Mouse (Mus musculus) erythroblast, adult 5-6 weeks (primary cell): Measurements from ENCODE around the gene Lingo2. TPM values are rescaled to one million over a fixed set of nuclear protein-coding genes. Genes with fewer than 3 reads are reported as not detected.

ENCODE experiments used
- ATAC-seq: replicated peaks from 2 replicates; pipeline ENCODE4 v1.8.0; 2016; ENCODE audit warnings: moderate number of reproducible peaks, mild to moderate bottlenecking, moderate TSS enrichment, inconsistent platforms; ENCODE audit not compliant: poor library complexity, low FRiP score, severe bottlenecking
- total RNA-seq, 2 experiments: library from RNA; stranded (forward) in 1 of 2; stranded (reverse) in 1 of 2; fragments of 150-400 nt in 1 of 2; fragments of 200-764, 138-1000 nt in 1 of 2; gene quantifications; 2 replicates each; pipeline versions ENCODE4 v1.2.3 to v1.2.4; 2015 to 2017; ENCODE audit warnings: low replicate concordance in 2 of 2

Lingo2 gene
- total RNA-seq (2015; ENCODE audit: low replicate concordance) (not detected in 2 replicates), total RNA-seq (2017; ENCODE audit: low replicate concordance) (0.28 TPM in 1 of 2 replicates, not detected in the other)

DNA sequence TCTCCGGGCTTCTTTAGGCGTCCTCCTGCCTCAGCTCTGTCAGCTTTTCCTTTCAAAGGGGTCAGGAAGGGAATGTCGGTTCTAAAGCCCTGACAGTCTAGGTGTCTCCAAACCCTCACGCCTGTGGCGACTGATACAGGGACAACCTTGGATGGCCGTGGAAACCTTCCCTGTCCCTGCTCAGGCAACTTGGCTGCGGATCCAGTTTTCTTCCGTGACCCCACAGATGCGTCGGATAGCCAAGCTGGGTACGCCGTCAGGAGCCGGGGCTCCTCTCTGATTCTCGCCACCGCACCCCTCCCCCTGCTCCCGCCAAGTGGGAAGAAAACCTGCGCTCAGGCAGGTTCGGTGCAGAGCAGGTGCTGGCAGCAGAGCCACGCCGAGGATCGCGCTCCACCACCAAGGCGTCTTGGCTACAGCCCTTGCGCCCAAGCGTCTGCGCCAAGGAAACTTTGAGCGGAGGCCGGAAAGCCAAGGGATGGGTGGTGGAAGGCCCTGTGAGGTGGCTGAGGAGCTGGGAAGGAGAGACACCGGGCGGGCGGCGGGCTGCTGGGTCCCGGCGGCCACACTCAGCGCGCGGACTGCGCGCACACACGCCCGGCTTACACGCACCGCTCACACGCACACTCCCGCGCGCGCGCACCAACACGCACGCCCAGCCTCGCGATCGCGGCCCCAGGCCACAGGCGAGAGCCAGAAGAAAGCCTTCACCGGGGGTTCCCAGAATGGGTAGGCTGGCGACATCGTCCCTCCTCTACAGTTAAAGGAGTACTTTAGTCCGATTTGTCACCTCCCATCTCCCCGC is at the start of gene Lingo2:
Lingo2 (minus strand) TSS at position 598 of the 805 bp plus-strand sequence.
- ATAC-seq, result no peak

DNA sequence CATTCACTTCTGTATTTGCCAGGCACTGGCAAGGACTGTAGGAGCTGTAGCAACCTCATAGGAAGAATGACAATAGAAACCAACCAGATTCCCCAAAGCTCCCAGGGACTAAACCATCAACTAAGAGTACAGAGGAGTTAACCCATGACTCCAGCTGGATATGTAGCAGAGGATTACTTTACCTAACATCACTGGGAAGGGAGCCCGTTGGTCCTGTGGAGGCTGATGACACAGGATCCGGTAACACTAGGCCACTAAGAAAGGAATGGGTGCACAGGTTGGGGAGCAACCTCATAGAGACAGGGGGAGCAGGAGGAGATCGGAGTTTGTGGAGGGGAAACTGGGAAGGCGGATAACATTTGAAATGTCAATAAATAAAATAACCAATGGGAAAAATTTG is 21.8 kb upstream of the Lingo2 start:
- no peak for ATAC-seq

DNA sequence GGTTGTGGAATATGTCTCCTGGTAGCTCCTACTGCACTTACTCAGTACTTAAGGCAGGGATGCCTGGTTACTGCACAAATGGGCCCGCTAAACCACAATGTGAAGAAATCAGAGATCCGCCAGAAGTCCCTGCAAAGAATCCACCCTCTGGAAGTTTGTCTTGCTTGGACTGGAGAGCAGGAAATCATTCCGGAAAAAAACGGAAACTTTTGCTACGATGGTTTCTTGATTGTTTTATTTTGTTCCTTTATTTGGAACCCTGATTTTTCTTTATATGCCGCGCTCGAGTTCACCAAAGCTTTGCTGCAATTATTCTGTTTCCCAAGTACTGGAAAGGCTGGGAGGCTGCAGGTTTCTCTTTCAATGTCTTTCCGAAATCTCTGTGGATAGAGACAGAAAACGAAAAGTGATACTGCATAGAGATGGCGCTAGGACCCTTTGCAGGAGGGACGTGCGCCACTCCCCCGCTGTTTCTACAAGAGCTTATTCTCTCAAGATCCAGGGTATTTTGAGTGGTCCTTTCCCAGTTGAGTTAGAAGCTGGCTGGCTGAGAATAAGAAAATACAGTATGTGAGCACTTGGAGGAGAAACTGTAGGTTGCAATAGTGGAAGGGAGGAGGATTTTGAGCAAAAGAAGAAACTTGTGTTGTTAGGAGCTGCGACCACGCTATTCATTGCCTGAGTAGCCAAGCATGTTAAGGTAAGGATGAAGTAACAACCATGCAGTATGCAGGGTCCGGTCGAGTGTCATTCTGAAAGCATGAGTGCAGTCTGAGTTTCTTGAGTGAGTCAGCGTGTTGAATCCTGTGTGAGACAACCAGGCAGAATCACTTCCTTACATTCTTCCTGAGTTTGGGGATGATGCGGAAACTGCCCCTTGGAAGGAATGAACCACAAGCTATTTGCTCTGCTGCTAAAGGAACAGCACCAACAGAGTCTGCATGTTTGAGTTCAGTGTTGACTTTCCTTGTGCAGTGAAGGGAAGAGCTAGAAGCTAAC is 1.2 kb upstream of the Lingo2 start:
- no peak for ATAC-seq

DNA sequence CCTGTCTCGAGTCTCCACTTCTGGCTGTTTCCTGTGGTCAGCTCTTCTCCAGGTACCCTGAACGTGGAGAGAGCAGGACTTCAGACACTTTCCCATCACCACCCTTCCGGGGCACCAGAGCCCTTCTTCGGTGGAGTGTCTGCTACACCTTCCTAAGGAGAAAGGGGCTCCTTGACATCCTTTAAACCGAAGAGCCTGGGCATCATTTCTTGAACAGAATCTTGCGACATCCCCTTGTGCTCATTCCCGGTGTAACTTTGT is 338 bp upstream of the Lingo2 start:
- no peak for ATAC-seq

DNA sequence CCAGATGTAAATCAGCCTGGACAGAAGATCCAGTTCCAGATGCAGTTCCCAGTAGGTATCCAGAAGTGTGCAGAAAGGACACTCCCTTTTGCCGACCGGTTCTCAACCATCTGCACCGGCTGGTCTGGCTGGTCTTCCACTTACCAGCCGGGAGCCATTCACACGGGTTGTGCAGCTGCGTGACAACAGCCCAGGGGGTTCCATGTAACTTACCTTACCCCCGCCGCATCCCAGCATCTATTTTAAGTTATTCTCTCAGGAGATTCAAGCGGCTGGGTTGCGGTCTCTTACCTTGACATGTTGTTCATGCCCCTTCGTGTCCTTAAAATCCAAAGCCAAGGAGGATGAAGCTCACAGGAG is 777 bp downstream of the Lingo2 start:
- ATAC-seq, result no peak

DNA sequence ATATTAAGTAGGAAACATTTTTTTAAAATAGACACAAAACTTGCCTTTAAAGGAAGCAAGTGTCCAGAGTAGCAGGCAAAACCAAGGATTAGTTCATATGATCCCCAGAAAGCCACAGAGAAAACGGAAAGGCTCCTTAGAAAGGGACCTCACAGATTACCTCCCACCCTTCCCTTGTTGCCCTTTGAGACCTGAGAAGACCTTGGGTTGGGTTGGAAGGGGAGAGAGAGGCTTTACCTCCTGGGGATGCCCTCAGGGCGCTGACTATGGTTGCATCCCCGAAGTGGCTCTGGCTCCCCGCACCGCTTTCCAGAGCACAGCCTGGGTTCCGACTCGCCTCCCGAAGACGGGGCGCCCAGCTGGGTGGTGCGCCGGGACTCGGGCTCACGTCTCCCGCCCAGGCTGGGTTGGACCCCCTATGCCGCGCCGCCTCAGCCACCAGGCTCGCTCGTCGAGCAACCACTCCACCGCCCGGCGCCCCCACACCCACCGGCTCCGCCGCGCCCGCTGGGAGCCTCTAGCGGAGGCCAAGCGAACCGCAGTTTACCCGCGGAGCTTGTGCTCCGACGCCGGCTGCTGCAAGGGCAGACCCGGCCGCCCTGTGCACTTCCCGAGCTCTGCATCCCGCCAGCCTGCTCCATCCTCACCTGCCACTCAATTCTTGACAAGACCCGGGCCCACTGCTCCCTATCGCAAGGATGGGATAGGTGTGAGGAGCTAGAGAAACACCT is 1.4 kb downstream of the Lingo2 start:
- no peak for ATAC-seq

DNA sequence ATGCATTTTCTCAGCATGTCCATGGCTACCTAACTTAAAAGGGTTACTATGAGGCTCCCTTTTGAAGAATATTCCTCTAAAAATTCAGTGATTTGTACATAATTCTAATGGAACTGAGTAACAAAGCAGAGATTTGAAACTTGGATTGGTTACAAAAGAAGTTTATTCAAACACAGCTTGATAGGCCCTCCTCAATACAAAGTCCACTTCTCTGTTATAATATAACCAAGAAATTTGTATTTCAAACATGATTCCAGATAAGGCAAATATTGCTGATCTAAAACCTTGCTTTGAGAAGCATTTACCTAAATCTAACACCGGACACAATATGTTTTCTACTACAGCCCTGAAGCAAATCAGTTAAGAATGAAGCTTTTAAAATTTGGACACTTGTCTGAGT is 60.7 kb downstream of the Lingo2 start:
- ATAC-seq, result no peak

DNA sequence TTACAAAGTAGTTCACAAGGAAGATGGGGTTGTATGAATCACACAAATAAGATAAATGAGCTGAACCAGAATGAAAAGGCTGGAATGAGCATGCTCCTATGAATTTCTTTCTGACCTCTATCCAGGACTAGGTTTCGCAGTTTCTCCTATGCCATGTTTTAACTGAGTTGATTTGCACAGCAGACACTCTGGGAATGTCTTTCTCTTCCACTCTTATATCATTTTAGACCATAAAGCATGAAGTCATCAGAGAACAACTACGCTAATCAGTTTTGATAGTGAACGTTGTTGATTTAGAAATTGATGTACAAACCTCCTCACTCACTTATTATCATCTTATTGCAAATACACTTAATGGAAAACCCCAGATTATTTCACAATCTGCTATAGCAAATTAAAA is 61.2 kb downstream of the Lingo2 start:
- no peak for ATAC-seq

DNA sequence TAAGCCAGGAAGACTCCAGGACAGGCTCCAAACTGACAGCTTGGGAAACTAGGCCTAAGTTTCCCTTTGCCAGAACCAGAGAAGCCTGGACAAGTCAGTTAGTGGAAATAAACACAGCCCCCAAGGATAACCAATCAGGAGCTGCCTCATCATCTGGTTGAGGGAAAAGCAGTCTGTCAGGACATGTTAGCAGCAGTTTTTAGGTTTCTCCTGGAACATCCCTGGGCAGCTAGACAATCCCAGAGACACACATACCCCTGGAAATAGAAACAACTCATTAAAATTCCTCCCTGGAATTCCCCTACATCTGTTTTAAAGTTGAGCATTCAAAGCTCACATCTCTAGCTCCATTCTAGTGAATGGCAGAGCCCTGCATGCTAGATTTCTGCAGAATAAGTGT is 76.8 kb downstream of the Lingo2 start:
- ATAC-seq, result no peak

DNA sequence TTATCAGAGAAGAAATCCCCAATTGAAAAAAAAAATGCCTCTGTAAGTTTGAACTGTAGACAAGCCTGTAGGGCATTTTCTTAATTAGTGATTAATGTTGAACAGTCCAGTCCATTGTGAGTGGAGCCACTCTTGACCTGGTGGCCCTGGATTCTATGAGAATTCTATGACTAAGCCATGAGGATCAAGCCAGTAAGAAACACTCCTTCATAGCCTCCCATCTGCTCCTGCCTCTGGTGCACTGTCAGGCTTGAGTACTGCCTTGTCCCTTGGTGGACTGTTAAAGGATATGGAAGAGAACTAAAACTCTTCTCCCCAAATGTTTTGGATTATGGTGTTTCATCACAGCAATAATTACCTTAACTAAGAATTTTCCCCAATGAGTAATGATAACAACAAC is 126.6 kb downstream of the Lingo2 start:
- no peak for ATAC-seq

DNA sequence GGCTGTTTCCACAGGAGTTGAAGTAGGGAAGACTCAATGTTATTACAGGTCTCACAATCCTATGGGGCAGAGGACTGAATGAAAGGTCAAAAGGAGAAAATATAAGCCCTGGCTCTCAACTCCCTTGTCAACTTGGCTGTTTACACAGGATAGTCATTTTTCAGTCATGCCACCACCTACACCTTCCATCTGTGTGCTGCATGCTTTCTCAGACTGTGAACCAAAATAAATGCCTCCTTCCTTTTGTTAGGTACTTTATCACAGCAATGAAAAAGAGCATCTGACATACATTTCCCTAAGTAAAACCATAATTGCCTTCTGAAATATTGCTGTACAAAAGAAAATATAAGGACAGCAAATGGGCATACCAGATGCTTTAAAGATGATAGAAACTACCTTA is 129.6 kb downstream of the Lingo2 start:
- no peak for ATAC-seq

DNA sequence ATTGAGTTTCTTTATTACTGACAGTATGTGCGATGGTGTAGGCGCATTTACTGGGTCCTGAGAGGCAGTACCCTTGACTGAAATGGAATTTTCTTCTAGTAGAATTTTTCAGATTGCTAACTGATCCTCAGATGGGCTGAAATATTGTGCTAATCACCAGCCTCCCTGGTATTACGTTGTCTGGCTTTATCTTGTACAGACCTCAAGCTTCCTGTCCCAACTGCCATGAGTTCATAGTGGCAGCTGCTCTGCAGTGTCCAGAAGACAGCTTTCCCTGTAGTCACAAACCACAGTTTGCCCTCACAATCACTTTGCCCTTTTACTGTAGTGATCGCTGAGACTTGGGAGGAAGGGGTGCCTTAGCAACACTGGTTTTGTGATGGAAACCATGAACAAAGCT is 176.5 kb downstream of the Lingo2 start:
- no peak for ATAC-seq

DNA sequence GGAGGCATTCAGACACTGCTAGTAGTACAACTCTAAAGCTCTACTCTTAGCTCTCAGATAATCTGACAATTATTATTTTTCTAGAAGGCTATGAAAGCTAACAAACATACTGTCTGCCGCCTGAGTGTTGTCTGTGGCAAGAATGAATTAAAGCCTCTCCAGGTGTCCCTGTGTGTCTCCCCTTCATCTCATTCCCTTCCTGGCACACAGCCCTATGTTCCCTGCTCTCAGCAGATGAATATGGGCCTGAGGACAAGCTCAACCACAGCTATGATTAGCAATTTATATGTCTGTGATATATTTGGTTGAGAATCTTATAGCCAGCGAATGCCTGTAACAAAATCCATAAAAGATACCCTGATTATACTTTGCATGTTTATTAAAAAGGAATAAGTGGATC is 220.9 kb downstream of the Lingo2 start:
- ATAC-seq, result no peak

DNA sequence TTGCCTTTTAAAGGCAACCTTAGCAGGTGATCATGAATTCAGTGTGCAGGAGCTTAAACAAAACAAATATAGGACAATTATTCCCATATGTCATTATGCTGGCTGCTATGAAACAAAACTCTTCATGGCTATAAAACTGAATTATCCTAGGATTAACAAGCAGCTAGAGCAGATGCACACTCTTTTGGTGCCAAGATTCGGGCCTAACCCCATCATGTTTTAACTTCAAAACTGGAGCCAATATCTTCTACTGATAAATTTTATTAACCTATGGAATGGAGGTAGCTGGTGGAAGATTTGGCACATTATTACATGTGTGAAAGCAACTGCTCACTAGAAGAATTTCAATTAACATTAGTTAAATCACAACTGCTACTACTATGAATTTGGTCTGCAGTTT is 235.1 kb downstream of the Lingo2 start:
- no peak for ATAC-seq

DNA sequence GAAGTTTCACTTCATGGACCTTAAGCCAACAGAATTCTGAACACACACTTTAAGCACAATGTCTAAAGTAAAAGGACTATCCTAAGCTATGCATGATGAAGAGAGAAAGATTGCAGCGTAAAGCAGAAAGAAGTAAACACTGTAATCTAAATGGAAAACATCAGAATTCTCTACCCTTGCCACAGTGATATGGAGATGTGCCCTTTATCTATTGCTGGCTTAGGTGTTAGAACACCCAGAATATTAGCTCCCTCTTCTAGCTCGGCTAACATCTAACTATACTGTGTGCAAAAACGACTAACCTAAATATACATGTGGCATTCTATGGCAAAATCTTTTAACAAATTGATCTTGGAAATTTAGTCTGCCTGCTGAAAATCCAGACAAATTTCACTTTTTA is 252.7 kb downstream of the Lingo2 start:
- no peak for ATAC-seq

DNA sequence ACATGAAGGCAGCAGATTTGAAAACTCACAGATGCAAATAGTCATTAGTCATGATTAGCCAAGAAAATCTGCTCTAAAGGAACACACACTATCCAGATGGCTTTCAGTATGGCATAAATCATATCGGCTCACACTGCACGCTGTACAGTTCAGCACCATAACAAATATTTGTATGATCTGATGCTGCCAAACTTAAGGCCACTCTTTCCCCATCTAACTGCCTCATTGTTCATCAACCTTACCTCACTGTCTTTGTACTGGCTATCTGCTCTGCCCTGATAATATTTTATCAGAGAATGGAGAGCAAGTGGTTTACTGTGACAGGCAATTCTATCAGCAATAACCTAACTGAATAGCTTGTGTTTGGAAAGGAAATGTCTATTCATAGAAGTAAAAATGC is 254.7 kb downstream of the Lingo2 start:
- ATAC-seq, result no peak

DNA sequence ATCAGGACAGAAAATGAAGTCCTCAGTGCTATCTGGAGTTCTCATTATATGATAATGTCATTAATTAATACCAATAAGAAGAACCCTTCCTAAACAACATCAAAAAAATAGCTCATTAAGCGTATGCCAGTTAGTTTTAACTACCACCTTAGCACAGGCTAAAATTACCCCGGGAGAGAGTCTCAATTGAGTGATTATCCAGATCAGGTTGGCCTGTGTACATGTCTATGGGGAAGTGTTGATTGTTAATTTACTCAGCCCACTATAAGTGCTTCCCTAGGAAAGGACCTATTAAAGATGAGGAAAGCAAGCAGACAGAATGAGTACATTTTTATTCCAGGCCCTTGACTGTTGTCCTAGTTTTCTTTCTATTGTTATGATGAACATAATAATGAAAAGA is 291.6 kb downstream of the Lingo2 start:
- no peak for ATAC-seq

DNA sequence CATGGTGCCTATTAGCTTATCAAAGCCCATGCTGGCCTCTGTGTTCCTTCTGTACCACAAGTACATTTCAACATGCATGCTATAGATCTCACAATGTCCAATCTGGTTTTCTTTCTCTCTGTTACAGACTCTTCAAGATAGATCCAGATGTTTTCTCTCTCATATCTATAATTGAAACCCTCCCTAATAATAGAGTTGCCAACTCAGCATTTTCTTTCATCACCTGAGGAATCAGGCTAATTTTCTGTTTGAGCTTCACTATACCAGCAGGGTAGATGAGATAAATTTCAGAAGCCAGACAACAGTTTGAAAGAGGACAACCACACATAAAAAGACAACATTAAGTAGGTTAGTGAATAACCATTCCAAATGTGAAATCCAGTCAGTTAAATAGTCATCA is 303.8 kb downstream of the Lingo2 start:
- no peak for ATAC-seq

DNA sequence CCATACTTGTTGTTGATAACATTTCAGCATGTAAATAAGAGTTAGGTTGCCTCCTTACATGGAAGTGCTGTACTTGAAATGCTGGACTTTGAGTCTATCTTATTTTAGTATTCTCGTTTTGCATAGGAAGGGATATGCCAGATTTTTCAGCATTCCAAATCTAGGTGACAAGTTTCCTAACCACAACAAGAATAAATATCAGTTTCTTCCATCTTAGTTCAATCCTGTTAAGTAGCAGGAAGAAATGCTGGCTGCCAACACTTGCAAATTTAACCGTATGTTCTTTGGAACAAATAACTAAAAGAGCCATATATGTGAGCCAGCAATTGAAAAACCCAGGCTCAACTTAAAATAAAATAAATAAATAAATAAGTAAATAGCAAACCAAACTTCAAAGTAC is 315.9 kb downstream of the Lingo2 start:
- ATAC-seq, result no peak

DNA sequence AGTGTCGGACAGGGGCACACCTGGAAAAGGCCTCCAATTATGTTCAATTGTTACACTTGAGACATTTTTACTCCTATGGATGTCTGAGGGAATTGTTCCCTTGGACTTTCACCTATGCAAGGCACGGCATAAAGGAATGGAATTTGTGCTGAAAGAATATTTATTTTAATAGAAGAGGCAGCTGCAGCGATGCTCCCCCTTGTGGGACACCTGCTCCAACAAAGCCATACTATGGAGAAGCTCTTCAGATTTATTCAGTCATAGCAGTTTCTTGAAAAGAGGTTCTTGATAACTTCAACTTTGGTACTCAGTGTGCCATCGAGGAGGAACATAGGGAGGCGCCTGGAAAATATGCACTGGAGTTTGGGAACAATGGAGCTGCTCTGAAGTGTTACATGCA is 374.7 kb downstream of the Lingo2 start:
- no peak for ATAC-seq

DNA sequence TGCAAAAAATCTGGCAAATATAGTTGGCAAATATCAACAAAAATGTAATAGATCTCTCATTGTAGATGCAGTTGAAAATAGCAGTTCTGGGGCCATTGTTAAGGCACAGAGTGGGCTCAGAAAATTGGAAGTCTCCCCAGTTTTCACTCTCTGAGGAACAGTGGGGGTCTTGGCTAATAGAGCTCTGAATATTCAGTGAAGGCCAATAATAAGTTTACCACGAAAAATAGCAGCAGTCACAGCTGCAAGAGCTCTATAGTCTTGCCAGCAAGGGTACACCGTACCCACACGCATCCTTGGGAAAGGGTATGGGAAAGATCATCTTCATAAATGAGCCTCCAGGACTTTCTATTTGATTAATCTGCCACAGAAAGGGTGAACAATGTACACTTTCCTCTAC is 375.3 kb downstream of the Lingo2 start:
- no peak for ATAC-seq
